Mouse (Mus musculus) thymus, postnatal 4 days (tissue): Measurements from ENCODE around the gene Pigc.

ENCODE experiments used
- DNase-seq: peaks from one replicate; pipeline ENCODE4 v3.0.0; 2021

The Pigc gene

DNA sequence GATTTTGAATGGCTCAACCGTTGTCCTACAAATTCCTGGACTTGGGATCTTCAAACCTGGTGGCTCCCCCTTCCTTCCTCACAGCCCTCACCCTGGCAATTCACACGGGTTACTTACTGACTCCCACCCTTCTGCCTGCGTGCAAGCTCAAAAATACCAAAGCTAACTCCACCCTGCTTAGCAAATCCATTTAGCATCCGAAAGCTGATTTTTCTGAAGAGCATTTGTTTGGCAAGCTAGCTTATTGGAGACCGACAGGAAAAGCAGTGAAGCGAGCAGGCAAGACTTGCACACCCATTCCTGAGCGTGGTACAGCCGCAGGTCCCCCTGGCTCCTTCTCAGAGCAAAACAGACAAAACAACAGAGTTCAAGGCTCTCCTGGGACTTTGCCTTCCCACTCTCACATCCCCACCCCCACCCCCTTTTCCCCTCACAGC is 39.7 kb downstream of the Pigc start:
- no peak for DNase-seq

DNA sequence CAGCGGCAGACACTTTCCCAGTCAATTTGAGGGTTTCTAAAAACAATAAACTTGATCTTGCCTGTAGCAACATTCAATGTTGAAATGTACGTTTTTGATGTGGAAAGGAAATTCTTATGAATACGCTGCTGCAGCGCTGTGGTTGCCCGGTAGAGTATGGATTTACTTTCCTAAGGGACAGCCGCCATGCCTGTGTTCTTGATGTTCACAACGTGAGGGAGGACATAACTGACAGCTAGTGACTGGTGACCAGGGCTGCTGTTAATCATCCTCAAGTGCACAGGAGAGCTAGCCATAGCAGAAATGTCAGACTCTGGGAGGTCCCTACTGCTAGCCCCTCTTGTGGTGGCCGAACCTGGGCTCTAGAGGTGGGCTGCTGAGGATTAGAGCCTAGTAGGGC is 40.1 kb downstream of the Pigc start:
- no peak for DNase-seq

DNA sequence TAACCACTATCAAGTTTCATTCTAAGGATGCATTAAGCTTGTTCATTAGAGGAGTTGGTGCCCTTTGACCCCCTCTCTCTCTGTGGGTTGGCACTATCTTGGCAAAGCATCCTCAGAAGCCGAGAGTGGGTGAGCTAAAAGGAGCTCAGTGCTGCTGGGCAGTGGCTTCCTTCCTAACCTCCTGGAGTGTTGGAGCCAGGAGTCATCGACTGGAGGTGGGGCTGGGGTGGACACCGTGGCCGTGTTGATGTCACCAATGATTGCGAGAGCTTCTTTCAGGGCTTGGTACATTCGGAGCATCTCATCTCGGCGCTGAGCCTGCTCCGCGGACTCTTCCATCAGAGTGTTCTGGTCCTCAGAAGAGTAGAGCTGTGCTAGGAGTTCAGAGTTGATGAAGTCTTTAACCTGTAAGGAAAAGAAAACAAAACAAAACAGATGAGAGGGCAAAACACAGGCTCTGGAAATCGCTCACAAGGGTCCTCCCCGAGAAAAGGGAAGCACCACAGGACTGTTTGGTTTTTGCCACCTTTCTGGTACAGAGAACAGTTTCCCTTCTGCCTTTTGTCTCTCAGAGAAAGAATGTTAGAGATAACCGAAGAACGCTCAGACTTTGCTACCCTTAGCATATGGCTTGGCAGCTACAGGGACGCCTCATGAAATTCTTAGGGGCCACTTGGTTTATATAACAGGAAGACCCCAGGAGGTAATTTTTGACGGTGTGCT is 42.7 kb downstream of the Pigc start:
- DNase-seq: no peak

DNA sequence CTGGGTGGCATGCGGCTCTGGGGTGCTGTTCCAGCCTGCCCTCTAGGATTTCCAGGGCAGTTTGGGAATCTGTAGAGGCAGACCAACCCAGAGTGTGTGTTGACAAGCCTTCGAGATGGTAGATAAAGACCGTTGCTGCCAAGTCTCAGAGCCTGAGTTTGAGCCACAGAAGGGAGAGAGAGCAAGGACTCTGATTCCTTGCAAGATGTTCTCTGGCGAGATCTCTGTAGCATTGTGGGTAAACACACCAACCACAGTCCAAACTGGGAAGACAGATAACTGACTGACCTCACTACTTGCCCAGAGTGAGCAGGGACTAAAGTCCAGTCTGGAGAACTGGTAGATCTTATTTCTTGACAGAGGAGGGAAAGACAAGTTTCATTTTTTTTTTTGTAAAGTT is 44.6 kb downstream of the Pigc start:
- DNase-seq: no peak

DNA sequence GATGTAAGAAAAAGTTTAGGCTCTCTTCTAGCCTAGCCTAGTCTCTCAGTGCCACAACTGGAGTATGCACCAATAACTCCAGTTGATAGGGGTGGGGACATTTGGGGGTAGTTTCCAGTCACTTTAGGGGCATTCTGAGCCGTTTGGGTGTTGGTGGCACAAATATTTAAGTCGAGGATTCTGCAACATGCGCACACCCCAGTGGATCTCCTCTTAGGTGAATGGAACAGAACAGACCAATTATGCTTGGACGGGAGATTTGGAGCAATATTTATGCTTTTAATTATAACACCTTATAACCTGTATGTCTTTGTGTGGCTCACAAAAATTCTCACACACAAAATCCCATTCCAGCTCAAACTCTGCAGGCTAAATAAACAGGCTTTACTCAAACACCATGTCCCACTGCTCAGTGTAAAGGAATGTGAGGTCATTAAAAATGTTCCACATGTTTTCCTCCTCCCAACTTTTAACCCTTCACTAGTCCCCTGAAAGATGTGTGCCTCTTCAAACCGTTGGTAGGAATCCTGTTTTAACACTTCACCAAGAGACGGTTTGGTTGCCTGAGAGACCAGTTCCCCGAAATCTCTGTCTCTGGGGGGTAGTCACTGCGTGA is 46.4 kb downstream of the Pigc start:
- no peak for DNase-seq

DNA sequence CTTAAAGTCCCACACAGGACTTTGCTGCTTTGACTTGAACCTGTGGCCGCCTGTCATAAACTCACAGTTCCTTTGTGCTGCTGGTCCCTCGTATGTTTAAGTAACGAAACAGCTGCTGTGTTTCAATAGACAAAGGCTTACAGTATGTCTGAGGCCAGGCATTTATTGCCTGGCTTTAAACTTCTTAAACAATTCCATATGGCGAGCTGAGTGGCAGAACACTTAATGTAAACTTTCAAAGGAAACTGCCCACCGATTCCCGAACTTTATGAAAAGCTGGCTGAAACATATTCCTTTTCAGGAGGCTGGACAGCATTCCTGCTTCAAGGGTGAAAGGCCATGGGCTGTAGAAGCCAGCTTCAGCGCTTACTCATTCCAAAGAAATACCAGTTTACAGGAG is 48.0 kb downstream of the Pigc start:
- no peak for DNase-seq

DNA sequence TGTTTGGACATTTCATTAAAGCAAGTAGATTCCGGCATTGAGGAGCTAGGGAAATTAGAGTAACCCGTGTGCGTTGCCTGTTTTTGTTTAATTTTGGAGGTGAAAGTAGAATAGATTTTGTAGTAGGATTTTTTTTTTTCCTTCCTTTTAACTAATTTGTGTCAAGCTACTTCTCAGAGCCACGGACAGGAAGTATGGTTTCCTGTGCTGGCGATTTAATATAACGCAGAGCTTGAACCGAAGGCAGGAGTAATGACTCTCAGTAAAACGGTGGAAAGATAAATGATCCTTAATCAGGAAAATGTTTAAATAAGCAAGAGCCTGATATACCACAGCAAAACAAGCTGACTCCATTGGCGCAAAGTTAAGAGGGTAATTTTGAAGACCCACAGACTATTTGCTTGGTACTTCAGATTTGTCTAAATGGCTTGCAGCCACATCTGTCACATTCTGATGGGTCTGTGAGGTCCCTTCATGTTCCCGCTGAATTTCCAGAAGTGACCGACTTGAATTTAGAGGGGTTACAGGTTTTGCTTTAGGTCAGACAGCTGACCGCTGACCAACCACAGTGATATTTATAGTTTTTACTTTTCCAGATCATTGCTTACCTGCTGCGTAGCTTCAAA is 49.1 kb downstream of the Pigc start:
- no peak for DNase-seq

DNA sequence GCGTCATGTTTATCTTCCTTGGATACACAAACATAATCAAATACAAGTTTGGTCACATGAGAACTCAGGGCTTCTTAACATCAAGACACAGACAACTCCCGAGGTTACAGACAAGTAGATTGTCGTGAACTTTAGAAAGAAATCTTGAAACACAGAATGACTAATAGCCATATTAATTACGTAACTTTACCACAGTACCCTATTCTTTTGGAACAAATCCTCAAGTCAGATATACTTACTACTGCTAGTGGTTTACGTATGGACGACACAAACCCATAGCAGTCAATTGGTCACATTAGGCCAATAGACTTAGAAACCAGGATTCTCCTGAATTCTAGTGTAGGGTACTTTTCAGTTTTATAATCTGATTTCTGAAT is 49.6 kb downstream of the Pigc start:
- DNase-seq: no peak

DNA sequence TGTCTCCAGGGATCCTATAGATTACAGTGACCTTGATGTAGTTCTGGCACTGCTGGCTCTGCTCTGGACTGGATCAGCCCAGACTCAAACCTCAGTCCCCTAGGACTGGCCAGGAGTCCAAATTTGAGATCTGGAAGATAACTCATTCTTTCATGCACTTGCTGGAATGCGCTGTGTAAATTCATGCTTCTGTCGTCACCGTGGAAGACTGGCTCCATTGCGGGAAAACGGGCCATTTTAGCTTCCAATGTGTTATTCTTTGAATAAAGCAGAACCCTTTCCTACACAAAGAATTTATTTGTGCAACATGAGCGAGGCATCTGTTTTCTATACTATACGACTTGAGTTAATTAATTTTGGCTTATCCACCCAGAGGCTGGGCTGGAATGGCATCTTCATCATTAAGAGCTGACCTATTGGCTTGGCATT is 51.3 kb downstream of the Pigc start:
- DNase-seq: no peak

DNA sequence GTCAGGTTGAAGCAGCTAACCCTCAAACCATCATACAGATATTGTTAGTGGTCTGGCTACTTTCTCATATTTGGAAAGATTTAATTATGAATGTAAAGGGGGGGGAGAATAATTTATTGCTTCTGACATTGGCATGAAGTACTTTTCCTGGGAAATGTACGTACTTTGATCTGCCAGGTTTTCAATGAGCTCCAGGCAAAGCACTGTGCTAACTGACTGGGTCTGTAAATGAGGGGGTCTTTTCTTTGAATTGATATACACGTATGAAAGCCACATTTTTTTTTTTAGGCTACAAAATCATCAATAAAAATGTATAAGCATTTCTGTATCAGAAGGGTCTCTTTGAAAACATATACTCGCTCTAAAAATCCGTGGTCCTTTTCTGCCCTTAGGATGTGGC is 51.8 kb downstream of the Pigc start:
- DNase-seq: no peak
